Mouse (Mus musculus): ENCODE data around the gene 9530003J23Rik.

The 9530003J23Rik gene

GRCm38 (mm10) chr10:117195005-117195404, 43.5 kb downstream of the 9530003J23Rik start:
- in situ Hi-C loops (cut with MseI, MboI), result no loop called here

DNA sequence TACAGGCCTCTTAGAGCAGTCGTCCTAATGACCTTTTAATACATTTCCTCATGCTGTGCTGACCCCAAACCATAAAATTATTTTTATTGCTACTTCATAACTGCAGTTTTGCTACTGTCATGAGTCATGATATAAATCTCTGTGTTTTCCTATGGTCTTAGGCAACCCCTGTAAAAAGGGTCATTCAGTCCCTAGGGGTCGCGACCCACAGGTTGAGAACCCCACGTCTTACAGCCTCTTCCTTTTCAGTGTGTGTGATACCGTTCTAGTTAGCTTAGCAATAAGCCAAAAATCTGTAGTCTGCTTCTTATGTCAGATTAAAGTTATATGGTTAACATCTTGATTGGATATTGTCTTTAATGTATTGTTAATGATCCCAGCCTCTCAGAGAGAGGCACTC, 45.1 kb downstream of the 9530003J23Rik start:
- in situ Hi-C loops (cut with MseI, MboI), result no loop called here

GRCm38 (mm10) chr10:117185399-117186089, 53.0 kb downstream of the 9530003J23Rik start:
- in situ Hi-C loops (cut with MseI, MboI), result no loop called here
